Mouse (Mus musculus) midbrain, embryonic 14.5 days (tissue): ENCODE measurements around the gene Gatd1. TPM values are rescaled to one million over a fixed set of nuclear protein-coding genes. Genes with fewer than 3 reads are reported as not detected.
"Not testable (repeated sequence)": the region's sequence is repeated elsewhere in the genome, so short reads cannot be mapped to it uniquely, and the experiment has no call there.

Experiments used
- ATAC-seq: fragments of 200-750 bp; cut with Nextera tagmentation; 2 replicates; pipeline ENCODE4 v1.8.0; 2017; ENCODE audit warnings: moderate number of reproducible peaks, moderate library complexity; ENCODE audit not compliant: low FRiP score, low TSS enrichment
- DNase-seq: peaks from one replicate; pipeline ENCODE4 v3.0.0-alpha.2; 2015
- H3K27ac ChIP-seq: fragments of 300-500 bp; sonication (generic); replicated peaks from 2 replicates; pipeline ENCODE4 v1.5.1; 2014; ENCODE audit warnings: mild to moderate bottlenecking, low read depth, low read length, moderate library complexity
- H3K27me3 ChIP-seq: fragments of 300-500 bp; sonication (generic); 2 replicates; pipeline ENCODE4 v1.6.1; 2014; ENCODE audit warnings: low read length, control low read depth, mixed read lengths; ENCODE audit not compliant: control insufficient read depth, insufficient read depth
- H3K36me3 ChIP-seq: fragments of 300-500 bp; sonication (generic); 2 replicates; pipeline ENCODE4 v1.6.1; 2014; ENCODE audit warnings: low read length, control low read depth; ENCODE audit not compliant: control insufficient read depth, insufficient read depth
- H3K4me1 ChIP-seq: fragments of 300-500 bp; sonication (generic); 2 replicates; pipeline ENCODE4 v1.6.1; 2014; ENCODE audit warnings: mild to moderate bottlenecking, antibody characterized with exemption, low read length, control low read depth; ENCODE audit not compliant: control insufficient read depth, insufficient read depth
- H3K4me2 ChIP-seq: fragments of 300-500 bp; sonication (generic); 2 replicates; pipeline ENCODE4 v1.6.1; 2014; ENCODE audit warnings: mild to moderate bottlenecking, low read length, moderate library complexity
- H3K4me3 ChIP-seq: fragments of 300-500 bp; sonication (generic); replicated peaks from 2 replicates; pipeline ENCODE4 v1.5.1; 2014; ENCODE audit warnings: low read depth, low read length
- H3K9ac ChIP-seq: fragments of 300-500 bp; sonication (generic); replicated peaks from 2 replicates; pipeline ENCODE4 v1.6.1; 2014; ENCODE audit warnings: mild to moderate bottlenecking, low read length, moderate library complexity
- H3K9me3 ChIP-seq: fragments of 300-500 bp; sonication (generic); 2 replicates; pipeline ENCODE4 v1.6.1; 2016; ENCODE audit warnings: low read length, control low read depth, mixed read lengths; ENCODE audit not compliant: control insufficient read depth
- WGBS: fragments of 180-500 bp; shearing (Covaris S2); extraction: QIAGEN DNeasy Blood & Tissue Kit; methylation state at CpG from one replicate; pipeline ENCODE4 v1.1.7; 2014; 5-methylcytosine and 5-hydroxymethylcytosine counted together
- polyA plus RNA-seq: library from polyadenylated mRNA; unstranded; fragments of >200 nt; fragmentation: Nextera tagmentation; extraction: Ambion mirVana; gene quantifications from 2 replicates; pipeline ENCODE4 v1.2.1, GENCODE M21; 2014

The Gatd1 gene
- polyA plus RNA-seq, 1 experiment from 2014 or later, result 49.3 TPM

GRCm38 (mm10) chr7:141446374-141446773 lies 32.4 kb upstream of the Gatd1 start:
- not testable (repeated sequence) for H3K9me3 ChIP-seq, H3K27me3 ChIP-seq, DNase-seq, H3K4me3 ChIP-seq, H3K4me2 ChIP-seq, H3K9ac ChIP-seq, ATAC-seq, H3K27ac ChIP-seq
- peaks cover 27% of the 10 kb centered on the region for H3K36me3 ChIP-seq
- H3K4me1 ChIP-seq, result peaks cover 20% of the 10 kb centered on the region
- 83% methylated on average over 3 of the region's 3 CpGs for WGBS

- H3K9ac ChIP-seq, result peak within 1 kb of the TSS; percentile 35; the same call in 1 of the 2 replicates
- peak within 1 kb of the TSS; percentile 59 for H3K4me2 ChIP-seq
- WGBS, result under 1% methylated on average over 25 of the region's 25 CpGs
- H3K9me3 ChIP-seq, result no peaks in the 10 kb centered on the region
- no peak within 1 kb of the TSS for H3K27ac ChIP-seq
- peaks cover 20% of the 10 kb centered on the region for H3K4me1 ChIP-seq
- H3K27me3 ChIP-seq, result no peaks in the 10 kb centered on the region
- no peak for ATAC-seq
- DNase-seq, result peak; percentile 79
- peaks cover 5% of the 10 kb centered on the region for H3K36me3 ChIP-seq
- H3K4me3 ChIP-seq, result peak within 1 kb of the TSS; percentile 29
Observed at GRCm38 (mm10) chr7:141443828-141444237, 29.9 kb upstream of the Gatd1 start, which contains the start of gene Pidd1. Gene Pidd1 (minus strand): TSS chr7:141444025.

- WGBS, result 31% methylated on average over 12 of the region's 12 CpGs
- peak overlapping the region; percentile 59 for H3K4me2 ChIP-seq
- peaks cover 14% of the 10 kb centered on the region for H3K4me1 ChIP-seq
- H3K9me3 ChIP-seq, result no peaks in the 10 kb centered on the region
- no peak for ATAC-seq
- H3K4me3 ChIP-seq, result peak overlapping the region; percentile 29
- no peaks in the 10 kb centered on the region for H3K27me3 ChIP-seq
- H3K36me3 ChIP-seq, result no peaks in the 10 kb centered on the region
- no peak overlapping the region for H3K27ac ChIP-seq
- peak; percentile 26 for DNase-seq
- peak overlapping the region; percentile 35; the same call in 1 of the 2 replicates for H3K9ac ChIP-seq
Observed at GRCm38 (mm10) chr7:141443081-141443821, 29.3 kb upstream of the Gatd1 start.

GRCm38 (mm10) chr7:141442199-141442598 lies 28.3 kb upstream of the Gatd1 start:
- no peaks in the 10 kb centered on the region for H3K27me3 ChIP-seq
- no peak overlapping the region for H3K27ac ChIP-seq
- H3K36me3 ChIP-seq, result no peaks in the 10 kb centered on the region
- H3K9ac ChIP-seq, result no peak overlapping the region
- H3K4me1 ChIP-seq, result peaks cover 11% of the 10 kb centered on the region; the same call in 1 of the 2 replicates
- ATAC-seq, result no peak
- no peak for DNase-seq
- 92% methylated on average over 13 of the region's 13 CpGs for WGBS
- no peak overlapping the region for H3K4me2 ChIP-seq
- H3K9me3 ChIP-seq, result no peaks in the 10 kb centered on the region
- no peak overlapping the region for H3K4me3 ChIP-seq

- no peak overlapping the region for H3K4me3 ChIP-seq
- H3K9ac ChIP-seq, result no peak overlapping the region
- no peaks in the 10 kb centered on the region for H3K9me3 ChIP-seq
- no peaks in the 10 kb centered on the region for H3K27me3 ChIP-seq
- ATAC-seq (no peak), DNase-seq (no peak)
- no peak overlapping the region for H3K4me2 ChIP-seq
- H3K36me3 ChIP-seq, result no peaks in the 10 kb centered on the region
- H3K27ac ChIP-seq, result no peak overlapping the region
- H3K4me1 ChIP-seq, result peaks cover 17% of the 10 kb centered on the region
- WGBS, result 93% methylated on average over 9 of the region's 9 CpGs
Observed at GRCm38 (mm10) chr7:141441460-141441859, 27.5 kb upstream of the Gatd1 start.

- 33% methylated on average over 6 of the region's 6 CpGs for WGBS
- Histone ChIP-seq H3K27ac (no peak overlapping the region), H3K4me3 (no peak overlapping the region), H3K9me3 (no peaks in the 10 kb centered on the region), H3K4me1 (peaks cover 24% of the 10 kb centered on the region), H3K36me3 (no peaks in the 10 kb centered on the region), H3K9ac (no peak overlapping the region), H3K27me3 (no peaks in the 10 kb centered on the region), H3K4me2 (no peak overlapping the region)
- DNase-seq (peak; percentile 67), ATAC-seq (no peak)
Observed at GRCm38 (mm10) chr7:141440613-141441012, 26.7 kb upstream of the Gatd1 start.

- no peak overlapping the region for H3K27ac ChIP-seq
- H3K4me3 ChIP-seq, result no peak overlapping the region
- H3K36me3 ChIP-seq, result no peaks in the 10 kb centered on the region
- H3K4me2 ChIP-seq, result no peak overlapping the region
- WGBS, result 95% methylated on average over 11 of the region's 11 CpGs
- H3K27me3 ChIP-seq, result no peaks in the 10 kb centered on the region
- DNase-seq, result no peak
- H3K9me3 ChIP-seq, result no peaks in the 10 kb centered on the region
- ATAC-seq, result no peak
- H3K4me1 ChIP-seq, result peaks cover 28% of the 10 kb centered on the region
- H3K9ac ChIP-seq, result no peak overlapping the region
Observed at GRCm38 (mm10) chr7:141439811-141440210, 25.9 kb upstream of the Gatd1 start.

GRCm38 (mm10) chr7:141439140-141439679 lies 25.3 kb upstream of the Gatd1 start:
- Histone ChIP-seq H3K27ac (no peak overlapping the region), H3K4me1 (peaks cover 28% of the 10 kb centered on the region), H3K9ac (no peak overlapping the region), H3K36me3 (no peaks in the 10 kb centered on the region), H3K9me3 (no peaks in the 10 kb centered on the region), H3K27me3 (no peaks in the 10 kb centered on the region), H3K4me2 (no peak overlapping the region), H3K4me3 (no peak overlapping the region)
- ATAC-seq (no peak), DNase-seq (no peak)
- WGBS, result 96% methylated on average over 10 of the region's 10 CpGs
